Mouse (Mus musculus) limb, embryonic 13.5 days (tissue): Measurements from ENCODE around the gene Izumo4. TPM values are rescaled to one million over a fixed set of nuclear protein-coding genes. Genes with fewer than 3 reads are reported as not detected.

Experiments
- ATAC-seq: fragments of 200-750 bp; cut with Nextera tagmentation; 2 replicates; pipeline ENCODE4 v1.8.0; 2017; ENCODE audit warnings: low read depth, moderate number of reproducible peaks, moderate TSS enrichment; ENCODE audit not compliant: low FRiP score
- H3K27ac ChIP-seq: fragments of 300-500 bp; sonication (generic); 2 replicates; pipeline ENCODE4 v1.5.1; 2015; ENCODE audit warnings: inconsistent platforms, mild to moderate bottlenecking, moderate library complexity
- H3K27me3 ChIP-seq: fragments of 300-500 bp; sonication (generic); 2 replicates; pipeline ENCODE4 v1.6.1; 2015; ENCODE audit warnings: mild to moderate bottlenecking, inconsistent platforms
- H3K36me3 ChIP-seq: fragments of 300-500 bp; sonication (generic); 2 replicates; pipeline ENCODE4 v1.6.1; 2015; ENCODE audit warnings: inconsistent platforms, mild to moderate bottlenecking, moderate library complexity
- H3K4me1 ChIP-seq: fragments of 300-500 bp; sonication (generic); 2 replicates; pipeline ENCODE4 v1.6.1; 2015; ENCODE audit warnings: inconsistent platforms
- H3K4me2 ChIP-seq: fragments of 300-500 bp; sonication (generic); replicated peaks from 2 replicates; pipeline ENCODE4 v1.6.1; 2015; ENCODE audit warnings: inconsistent platforms, mild to moderate bottlenecking, moderate library complexity
- H3K4me3 ChIP-seq: fragments of 300-500 bp; sonication (generic); 2 replicates; pipeline ENCODE4 v1.5.1; 2015; ENCODE audit warnings: moderate library complexity, mild to moderate bottlenecking, inconsistent platforms
- H3K9ac ChIP-seq: fragments of 300-500 bp; sonication (generic); 2 replicates; pipeline ENCODE4 v1.6.1; 2015; ENCODE audit warnings: mild to moderate bottlenecking, inconsistent platforms
- H3K9me3 ChIP-seq: fragments of 300-500 bp; sonication (generic); 2 replicates; pipeline ENCODE4 v1.6.1; 2016; ENCODE audit warnings: inconsistent platforms
- WGBS: fragments of 180-500 bp; shearing (Covaris S2); methylation state at CpG from one replicate; pipeline ENCODE4 v1.1.7; 2015; 5-methylcytosine and 5-hydroxymethylcytosine counted together
- polyA plus RNA-seq: library from polyadenylated mRNA; unstranded; fragments of >200 nt; fragmentation: Nextera tagmentation; extraction: Ambion mirVana; gene quantifications from 2 replicates; pipeline ENCODE4 v1.2.1, GENCODE M21; 2015

Gene Izumo4
- polyA plus RNA-seq, 1 experiment from 2014 or later: 24.2 TPM

- peaks cover 18% of the 10 kb centered on the region for H3K4me1 ChIP-seq
- no peak overlapping the region for H3K9ac ChIP-seq
- H3K36me3 ChIP-seq: peaks cover 57% of the 10 kb centered on the region
- no peaks in the 10 kb centered on the region for H3K9me3 ChIP-seq
- H3K4me3 ChIP-seq: no peak overlapping the region
- no peak overlapping the region for H3K27ac ChIP-seq
- ATAC-seq: no peak
- WGBS: 81% methylated on average over 3 of the region's 3 CpGs
- H3K27me3 ChIP-seq: no peaks in the 10 kb centered on the region
- H3K4me2 ChIP-seq: no peak overlapping the region
Measured at GRCm38 (mm10) chr10:80705479-80705878, 3.5 kb downstream of the Izumo4 start.

GRCm38 (mm10) chr10:80710834-80711233 is 8.8 kb downstream of the Izumo4 start:
- Histone ChIP-seq H3K4me2 (no peak overlapping the region), H3K4me1 (no peaks in the 10 kb centered on the region), H3K9ac (no peak overlapping the region), H3K36me3 (peaks cover 100% of the 10 kb centered on the region), H3K27me3 (no peaks in the 10 kb centered on the region), H3K9me3 (no peaks in the 10 kb centered on the region), H3K4me3 (no peak overlapping the region), H3K27ac (no peak overlapping the region)
- no peak for ATAC-seq
- 87% methylated on average over 3 of the region's 3 CpGs for WGBS

- peaks cover 100% of the 10 kb centered on the region for H3K36me3 ChIP-seq
- no peak for ATAC-seq
- H3K9ac ChIP-seq: no peak overlapping the region
- H3K27me3 ChIP-seq: no peaks in the 10 kb centered on the region
- H3K4me1 ChIP-seq: no peaks in the 10 kb centered on the region
- H3K27ac ChIP-seq: no peak overlapping the region
- H3K9me3 ChIP-seq: no peaks in the 10 kb centered on the region
- 100% methylated on average over 1 of the region's 1 CpGs for WGBS
- no peak overlapping the region for H3K4me3 ChIP-seq
- H3K4me2 ChIP-seq: no peak overlapping the region
Measured at GRCm38 (mm10) chr10:80717281-80717680, 15.3 kb downstream of the Izumo4 start.

DNA sequence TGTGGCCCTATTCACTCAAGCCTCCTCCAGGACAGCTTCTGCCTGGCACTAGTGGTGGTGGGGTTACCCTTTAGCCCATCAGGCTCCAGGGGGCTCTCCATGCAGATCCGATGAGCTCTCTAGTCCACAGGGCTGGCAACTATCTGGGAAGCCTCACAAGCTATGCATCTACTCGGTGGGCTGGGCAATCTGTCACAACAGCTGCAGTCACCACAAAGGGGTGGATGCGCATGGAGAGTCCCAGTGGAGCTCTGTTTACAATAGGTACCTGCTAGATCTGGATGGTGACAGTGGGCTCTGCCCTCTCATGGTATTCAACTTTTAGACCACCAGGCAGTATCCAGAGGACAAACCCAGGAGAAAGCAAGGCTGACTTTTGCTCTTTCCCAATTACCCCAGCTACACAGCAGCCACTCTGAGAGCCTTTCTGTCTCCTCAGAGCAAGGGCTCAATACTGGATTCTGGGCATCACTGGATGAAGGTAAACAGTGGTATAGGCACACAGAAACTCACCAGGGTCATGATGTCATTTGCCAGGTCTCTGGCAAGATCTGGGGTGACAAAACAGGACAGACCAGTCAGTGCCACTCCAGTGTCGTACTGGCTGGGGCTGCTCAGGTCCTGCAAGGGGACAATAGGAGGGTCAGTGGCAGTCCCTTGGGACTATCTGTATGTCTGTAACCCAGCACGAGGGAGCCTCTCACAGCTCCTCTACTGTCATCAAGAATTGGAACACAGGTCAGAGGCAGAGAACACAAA is 25.6 kb downstream of the Izumo4 start:
- H3K4me3 ChIP-seq: no peak overlapping the region
- no peaks in the 10 kb centered on the region for H3K27me3 ChIP-seq
- no peaks in the 10 kb centered on the region for H3K9me3 ChIP-seq
- no peak for ATAC-seq
- peaks cover 96% of the 10 kb centered on the region for H3K36me3 ChIP-seq
- H3K4me1 ChIP-seq: no peaks in the 10 kb centered on the region
- no peak overlapping the region for H3K9ac ChIP-seq
- H3K27ac ChIP-seq: no peak overlapping the region
- WGBS: 88% methylated on average over 5 of the region's 5 CpGs
- no peak overlapping the region for H3K4me2 ChIP-seq

GRCm38 (mm10) chr10:80732611-80733101 is 30.7 kb downstream of the Izumo4 start:
- Histone ChIP-seq H3K9ac (no peak overlapping the region; the same call in 1 of the 2 replicates), H3K4me1 (0 out of 2 replicates have a peak, but pooled peaks cover 4% of the 10 kb centered on the region), H3K9me3 (no peaks in the 10 kb centered on the region), H3K36me3 (peaks cover 88% of the 10 kb centered on the region), H3K4me3 (no peak overlapping the region), H3K27me3 (no peaks in the 10 kb centered on the region), H3K27ac (no peak overlapping the region), H3K4me2 (no peak overlapping the region)
- WGBS: 90% methylated on average over 6 of the region's 6 CpGs
- no peak for ATAC-seq

- no peak overlapping the region for H3K4me3 ChIP-seq
- no peak overlapping the region for H3K9ac ChIP-seq
- WGBS: 79% methylated on average over 5 of the region's 5 CpGs
- H3K27me3 ChIP-seq: no peaks in the 10 kb centered on the region
- H3K27ac ChIP-seq: no peak overlapping the region
- no peaks in the 10 kb centered on the region for H3K9me3 ChIP-seq
- H3K4me1 ChIP-seq: peaks cover 26% of the 10 kb centered on the region
- no peak overlapping the region for H3K4me2 ChIP-seq
- H3K36me3 ChIP-seq: peaks cover 64% of the 10 kb centered on the region
- no peak for ATAC-seq
Measured at GRCm38 (mm10) chr10:80736731-80737130, 34.7 kb downstream of the Izumo4 start.

GRCm38 (mm10) chr10:80738657-80739056 is 36.7 kb downstream of the Izumo4 start:
- 75% methylated on average over 1 of the region's 1 CpGs for WGBS
- Histone ChIP-seq H3K4me2 (no peak overlapping the region), H3K27me3 (no peaks in the 10 kb centered on the region), H3K36me3 (peaks cover 46% of the 10 kb centered on the region), H3K9me3 (no peaks in the 10 kb centered on the region), H3K9ac (peak overlapping the region; percentile 25; the same call in 1 of the 2 replicates), H3K27ac (no peak overlapping the region), H3K4me1 (peaks cover 30% of the 10 kb centered on the region), H3K4me3 (no peak overlapping the region)
- ATAC-seq: no peak

DNA sequence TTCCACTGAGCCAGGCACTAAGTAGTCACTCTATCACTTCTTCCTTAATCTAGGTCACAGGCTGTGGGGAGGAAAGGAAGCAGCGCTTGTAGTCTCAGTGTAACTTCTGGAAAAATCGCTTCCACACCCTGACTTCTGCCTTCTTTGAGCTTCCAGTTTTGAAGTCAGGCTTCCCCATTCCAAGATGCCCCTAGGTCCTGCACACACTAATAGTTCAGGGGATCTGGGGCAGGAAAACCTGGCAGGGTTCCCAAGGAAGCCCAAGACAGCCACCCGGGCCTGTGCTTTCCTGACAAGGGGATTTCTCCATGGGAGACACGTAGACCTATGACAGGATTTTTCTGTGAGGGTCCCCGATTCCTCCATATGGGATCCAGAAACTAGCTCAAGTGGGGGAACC is 39.2 kb downstream of the Izumo4 start:
- Histone ChIP-seq H3K9me3 (no peaks in the 10 kb centered on the region), H3K9ac (peak overlapping the region; percentile 97), H3K27me3 (no peaks in the 10 kb centered on the region), H3K36me3 (peaks cover 26% of the 10 kb centered on the region), H3K4me3 (peak overlapping the region; percentile 97), H3K27ac (no peak overlapping the region), H3K4me1 (peaks cover 30% of the 10 kb centered on the region), H3K4me2 (peak overlapping the region; percentile 99)
- 27% methylated on average over 5 of the region's 5 CpGs for WGBS
- no peak for ATAC-seq

- H3K4me2 ChIP-seq: peak overlapping the region; percentile 99
- peaks cover 30% of the 10 kb centered on the region for H3K4me1 ChIP-seq
- H3K27ac ChIP-seq: peak overlapping the region; percentile 74; the same call in 1 of the 2 replicates
- no peak for ATAC-seq
- H3K9ac ChIP-seq: peak overlapping the region; percentile 97
- H3K4me3 ChIP-seq: peak overlapping the region; percentile 97
- 0% methylated on average over 42 of the region's 46 CpGs for WGBS
- H3K9me3 ChIP-seq: no peaks in the 10 kb centered on the region
- no peaks in the 10 kb centered on the region for H3K27me3 ChIP-seq
- peaks cover 23% of the 10 kb centered on the region for H3K36me3 ChIP-seq
Measured at GRCm38 (mm10) chr10:80741634-80742179, 39.7 kb downstream of the Izumo4 start.

- H3K4me3 ChIP-seq: peak within 1 kb of the TSS; percentile 97
- WGBS: 3% methylated on average over 25 of the region's 25 CpGs
- H3K4me2 ChIP-seq: peak within 1 kb of the TSS; percentile 99
Measured at GRCm38 (mm10) chr10:80742180-80742978, 40.4 kb downstream of the Izumo4 start, which contains the start of gene Ap3d1. TSS of gene Ap3d1 (minus strand) at chr10:80742264.

GRCm38 (mm10) chr10:80744262-80744661 is 42.3 kb downstream of the Izumo4 start:
- no peak for ATAC-seq
- H3K36me3 ChIP-seq: peaks cover 6% of the 10 kb centered on the region; the same call in 1 of the 2 replicates
- H3K4me3 ChIP-seq: no peak overlapping the region
- 32% methylated on average over 5 of the region's 5 CpGs for WGBS
- no peaks in the 10 kb centered on the region for H3K9me3 ChIP-seq
- H3K27me3 ChIP-seq: no peaks in the 10 kb centered on the region
- H3K4me1 ChIP-seq: peaks cover 23% of the 10 kb centered on the region
- H3K4me2 ChIP-seq: no peak overlapping the region
- H3K27ac ChIP-seq: no peak overlapping the region
- no peak overlapping the region for H3K9ac ChIP-seq

More at GRCm38 (mm10) chr10:80742180-80742978, 40.4 kb downstream of the Izumo4 start, which contains the start of gene Ap3d1:
- ATAC-seq: peak; percentile 100
- H3K27me3 ChIP-seq: no peaks in the 10 kb centered on the region
- peak within 1 kb of the TSS; percentile 97 for H3K9ac ChIP-seq
- peak within 1 kb of the TSS; percentile 74; the same call in 1 of the 2 replicates for H3K27ac ChIP-seq
- H3K36me3 ChIP-seq: peaks cover 16% of the 10 kb centered on the region
- no peaks in the 10 kb centered on the region for H3K9me3 ChIP-seq
- H3K4me1 ChIP-seq: peaks cover 28% of the 10 kb centered on the region

DNA sequence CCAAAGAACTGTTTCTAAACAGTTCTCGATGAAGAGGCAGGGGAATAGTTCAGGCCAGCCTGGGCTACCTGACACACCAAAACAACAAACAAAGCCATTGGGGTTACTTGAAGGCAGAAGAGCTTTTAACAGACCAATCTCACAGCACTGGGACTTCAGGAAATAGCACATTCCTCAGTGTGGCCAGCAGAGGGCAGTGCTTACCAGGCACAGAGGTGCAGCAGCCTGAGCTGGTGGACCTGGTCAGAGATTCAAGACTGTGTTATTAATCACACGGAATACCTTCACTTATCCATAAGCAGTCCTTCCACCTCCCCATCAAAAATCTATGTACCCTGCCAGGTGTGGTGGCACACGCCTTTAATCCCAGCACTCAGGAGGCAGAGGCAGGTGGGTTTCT is 45.4 kb downstream of the Izumo4 start:
- Histone ChIP-seq H3K27ac (no peak overlapping the region), H3K9ac (no peak overlapping the region), H3K9me3 (no peaks in the 10 kb centered on the region), H3K27me3 (no peaks in the 10 kb centered on the region), H3K4me3 (no peak overlapping the region), H3K4me1 (peaks cover 15% of the 10 kb centered on the region), H3K36me3 (no peaks in the 10 kb centered on the region), H3K4me2 (no peak overlapping the region)
- ATAC-seq: no peak
- 18% methylated on average over 3 of the region's 3 CpGs for WGBS
